Comparison of ENCODE assay signal across 22 mouse cellular contexts in the genomic region with DNA sequence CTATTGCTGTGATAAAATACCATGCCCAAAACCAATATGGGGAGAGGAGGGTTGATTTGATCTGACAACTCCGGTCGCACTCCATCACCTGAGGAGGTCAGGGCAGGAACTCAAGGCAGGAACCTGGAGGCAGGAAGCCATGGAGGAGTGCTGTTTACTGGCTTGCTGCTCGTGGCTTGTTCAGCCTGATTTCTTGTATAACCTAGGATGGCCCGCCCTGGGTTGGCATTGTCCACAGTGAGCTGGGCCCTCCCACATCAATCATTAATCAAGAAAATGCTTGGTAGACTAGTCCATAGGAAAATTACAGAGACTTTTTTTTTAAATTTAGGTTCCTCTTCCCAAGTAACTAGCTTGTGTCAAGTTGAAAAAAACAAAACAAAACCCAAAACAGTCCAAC. TPM values are rescaled to one million over a fixed set of nuclear protein-coding genes. Genes with fewer than 3 reads are reported as not detected.
DNase-seq lines count a peak whose midpoint lies in the region; ATAC-seq and TF ChIP-seq lines count a peak whose summit lies in the region.
"Had no signal": no experiment of that assay in that cellular context is flagged by ENCODE, and none has a peak within 500 bp of the region (broad histone marks: within the 10 kb centered on the region; RNA-seq: fewer than 3 reads in every experiment).

No protein-coding gene starts in this region.

- no peak overlapping the region for H3K4me3 ChIP-seq in heart, embryonic 11.5 days (ENCODE audit: low read depth, low read length)
- no peak overlapping the region for H3K4me3 ChIP-seq in liver, adult 2 months (ENCODE audit: insufficient read depth, low read depth, low read length)
- no peak overlapping the region for H3K4me3 ChIP-seq in liver, embryonic 11.5 days (ENCODE audit: low read depth, low read length)
- H3K4me3 ChIP-seq: embryonic facial prominence, embryonic 10.5 days; forebrain, embryonic 13.5 days; gastrocnemius, adult 2 months; hindbrain, embryonic 12.5 days had no signal

- H3K9ac ChIP-seq in heart, embryonic 11.5 days (ENCODE audit: low read depth, low read length) = no peak overlapping the region
- H3K9ac ChIP-seq in liver, adult 2 months (ENCODE audit: low read depth, low read length) = no peak overlapping the region
- no peak overlapping the region for H3K9ac ChIP-seq in liver, embryonic 11.5 days (ENCODE audit: low read depth, low read length)
- H3K9ac ChIP-seq: forebrain, embryonic 13.5 days; forebrain, postnatal 0 days; hindbrain, embryonic 12.5 days had no signal

- no peak overlapping the region for H3K4me2 ChIP-seq in heart, embryonic 11.5 days
- H3K4me2 ChIP-seq in liver, embryonic 11.5 days = no peak overlapping the region
- H3K4me2 ChIP-seq: forebrain, embryonic 13.5 days; hindbrain, embryonic 12.5 days had no signal

- no peak for ATAC-seq in heart, embryonic 11.5 days (replicated peaks; ENCODE audit: insufficient number of reproducible peaks, low FRiP score, low TSS enrichment)
- no peak for ATAC-seq in liver, embryonic 11.5 days (replicated peaks; ENCODE audit: low FRiP score)
- ATAC-seq: forebrain, embryonic 13.5 days; forebrain, postnatal 0 days; hindbrain, embryonic 16.5 days had no signal

- no peaks in the 10 kb centered on the region for H3K79me2 ChIP-seq in liver, adult 2 months (ENCODE audit: control insufficient read depth, insufficient read depth, low read length)

- TF ChIP-seq POLR2A in liver, adult 2 months (IDR thresholded peaks at IDR 0.05; ENCODE audit: extremely low read depth, insufficient read depth, low read length) = no peak

- no peaks in the 10 kb centered on the region for H3K4me1 ChIP-seq in heart, embryonic 11.5 days (ENCODE audit: control insufficient read depth, insufficient read depth, low read length)
- H3K4me1 ChIP-seq in liver, adult 2 months (ENCODE audit: control insufficient read depth, insufficient read depth, low read length) = peaks cover 3% of the 10 kb centered on the region; the same call in 1 of the 2 replicates
- H3K4me1 ChIP-seq in liver, embryonic 11.5 days (replicated peaks; ENCODE audit: control insufficient read depth, insufficient read depth, low read length) = no peaks in the 10 kb centered on the region
- H3K4me1 ChIP-seq: embryonic facial prominence, embryonic 10.5 days; forebrain, embryonic 13.5 days; hindbrain, embryonic 12.5 days had no signal

- H3K27ac ChIP-seq in heart, embryonic 11.5 days (ENCODE audit: low read depth, low read length) = no peak overlapping the region
- H3K27ac ChIP-seq in liver, adult 2 months (replicated peaks; ENCODE audit: insufficient read depth, low read depth, low read length) = 0 out of 2 replicates have a peak overlapping the region, but pooled peaks have one; percentile 7
- H3K27ac ChIP-seq in liver, embryonic 11.5 days (ENCODE audit: low read depth, low read length) = no peak overlapping the region
- H3K27ac ChIP-seq: embryonic facial prominence, embryonic 10.5 days; forebrain, embryonic 13.5 days; gastrocnemius, adult 2 months; hindbrain, embryonic 12.5 days had no signal

- no peaks in the 10 kb centered on the region for H3K36me3 ChIP-seq in heart, embryonic 11.5 days (ENCODE audit: control insufficient read depth, insufficient read depth, low read length)
- H3K36me3 ChIP-seq in liver, adult 2 months (ENCODE audit: control insufficient read depth, insufficient read depth, low read length) = no peaks in the 10 kb centered on the region
- no peaks in the 10 kb centered on the region for H3K36me3 ChIP-seq in liver, embryonic 11.5 days (ENCODE audit: control insufficient read depth, insufficient read depth, low read length)
- H3K36me3 ChIP-seq: embryonic facial prominence, embryonic 10.5 days; hindbrain, embryonic 12.5 days had no signal

- WGBS in heart, embryonic 11.5 days (ENCODE audit: insufficient replicate concordance) = 83% methylated on average over 4 of the region's 4 CpGs
- 48% methylated on average over 4 of the region's 4 CpGs for WGBS in liver, adult 2 months
- 82% methylated on average over 4 of the region's 4 CpGs for WGBS in liver, embryonic 11.5 days

- H3K9me3 ChIP-seq in heart, embryonic 11.5 days (replicated peaks; ENCODE audit: control insufficient read depth, low read length) = no peaks in the 10 kb centered on the region; the same call in 1 of the 2 replicates
- H3K9me3 ChIP-seq in liver, embryonic 11.5 days (ENCODE audit: control insufficient read depth, low read length) = no peaks in the 10 kb centered on the region
- H3K9me3 ChIP-seq: embryonic facial prominence, embryonic 10.5 days; forebrain, embryonic 13.5 days; hindbrain, embryonic 12.5 days had no signal

- H3K27me3 ChIP-seq in heart, embryonic 11.5 days (ENCODE audit: control insufficient read depth, insufficient read depth, low read length) = no peaks in the 10 kb centered on the region; the same call in 1 of the 2 replicates
- no peaks in the 10 kb centered on the region for H3K27me3 ChIP-seq in liver, adult 2 months (ENCODE audit: control insufficient read depth, insufficient read depth, low read length)
- no peaks in the 10 kb centered on the region for H3K27me3 ChIP-seq in liver, embryonic 11.5 days (replicated peaks; ENCODE audit: control insufficient read depth, insufficient read depth, low read length)
- H3K27me3 ChIP-seq: forebrain, embryonic 13.5 days; hindbrain, embryonic 12.5 days had no signal

- DNase-seq in heart, adult 11 months = peak; percentile 74
- DNase-seq in liver, adult 2 months (ENCODE audit: extremely low read depth, low read depth, low spot score) = peak; percentile 69
- no peak for DNase-seq in liver, embryonic 11.5 days (ENCODE audit: low spot score)
- peak; percentile 73 to 89 for DNase-seq in kidney, postnatal 25 days
- DNase-seq in layer of hippocampus, adult 18-20 months (ENCODE audit: low spot score in 2 of 2) = no peak
- DNase-seq in embryo, embryonic 9.5 days (ENCODE audit: extremely low spot score) = no peak
- DNase-seq: adrenal gland, postnatal 14 days; cerebellum, adult 18-20 months; cerebellum, adult 9-11 months; cerebellum, postnatal 36 days; forebrain, postnatal 0 days; gastrocnemius, adult 2 months; gastrocnemius, postnatal 25 days; heart, postnatal 10 days; heart, postnatal 4 days had no signal

- no peak for TF ChIP-seq CTCF in liver, adult 2 months (IDR thresholded peaks at IDR 0.05; ENCODE audit: low read depth, low read length)

RNA-seq across cellular contexts. Expression of gene Clec10a, which starts 18.5 kb away (rescaled TPM):
- polyA plus RNA-seq in heart, embryonic 11.5 days (2014; fragmentation: Nextera tagmentation; extraction: Ambion mirVana) = not detected in 2 replicates
- total RNA-seq in liver, adult 2 months (2014; rRNA removed) = 0.55 and 0.67 TPM in 2 replicates
- 0.27 and 0.95 TPM in 2 replicates for polyA plus RNA-seq in liver, adult 2 months (2012; rRNA removed)
- 0.41 and 0.53 TPM in 2 replicates for polyA plus RNA-seq in liver, embryonic 11.5 days (2014; fragmentation: Nextera tagmentation; extraction: Ambion mirVana)
- total RNA-seq in layer of hippocampus, adult 18-20 months (2021) = under 1 TPM; 0.71 to 0.92 TPM

RNA-seq across cellular contexts. Expression of gene Slc16a11, which starts 38.1 kb away (rescaled TPM):
- polyA plus RNA-seq in heart, embryonic 11.5 days (2014; fragmentation: Nextera tagmentation; extraction: Ambion mirVana) = 0.36 and 0.39 TPM in 2 replicates
- 6.6 and 12.5 TPM in 2 replicates for total RNA-seq in liver, adult 2 months (2014; rRNA removed)
- polyA plus RNA-seq in liver, adult 2 months (2012; rRNA removed) = 37.1 and 84.4 TPM in 2 replicates
- polyA plus RNA-seq in liver, embryonic 11.5 days (2014; fragmentation: Nextera tagmentation; extraction: Ambion mirVana) = 0.75 and 0.81 TPM in 2 replicates
- total RNA-seq in layer of hippocampus, adult 18-20 months (2021) = 10 to 100 TPM; 28.6 to 30.6 TPM
- total RNA-seq: gastrocnemius, adult 2 months; gastrocnemius, postnatal 25 days; granulocyte monocyte progenitor cell, adult 5-6 weeks had no signal

RNA-seq across cellular contexts. Expression of gene Mgl2, which starts 44.4 kb away (rescaled TPM):
- polyA plus RNA-seq in heart, embryonic 11.5 days (2014; fragmentation: Nextera tagmentation; extraction: Ambion mirVana) = 0.17 and 0.29 TPM in 2 replicates
- total RNA-seq in liver, adult 2 months (2014; rRNA removed) = 0.27 TPM in 1 of 2 replicates, not detected in the other
- polyA plus RNA-seq in liver, adult 2 months (2012; rRNA removed) = 0.06 and 0.09 TPM in 2 replicates
- 0.63 and 1.5 TPM in 2 replicates for polyA plus RNA-seq in liver, embryonic 11.5 days (2014; fragmentation: Nextera tagmentation; extraction: Ambion mirVana)
- total RNA-seq in layer of hippocampus, adult 18-20 months (2021) = under 1 TPM; 0.45 to 0.66 TPM

RNA-seq across cellular contexts. Expression of gene Slc16a13, which starts 46.4 kb away (rescaled TPM):
- polyA plus RNA-seq in heart, embryonic 11.5 days (2014; fragmentation: Nextera tagmentation; extraction: Ambion mirVana) = 7.6 and 7.8 TPM in 2 replicates
- total RNA-seq in liver, adult 2 months (2014; rRNA removed) = 0.47 and 1.3 TPM in 2 replicates
- 1.7 and 3.3 TPM in 2 replicates for polyA plus RNA-seq in liver, adult 2 months (2012; rRNA removed)
- 9.1 and 10.1 TPM in 2 replicates for polyA plus RNA-seq in liver, embryonic 11.5 days (2014; fragmentation: Nextera tagmentation; extraction: Ambion mirVana)
- total RNA-seq in layer of hippocampus, adult 18-20 months (2021) = 1 to 10 TPM; 6.2 to 9.0 TPM

RNA-seq across cellular contexts. Expression of gene Bcl6b, which starts 55.1 kb away (rescaled TPM):
- 11.9 and 13.0 TPM in 2 replicates for polyA plus RNA-seq in heart, embryonic 11.5 days (2014; fragmentation: Nextera tagmentation; extraction: Ambion mirVana)
- total RNA-seq in liver, adult 2 months (2014; rRNA removed) = 0.74 and 0.81 TPM in 2 replicates
- polyA plus RNA-seq in liver, adult 2 months (2012; rRNA removed) = 0.56 and 1.3 TPM in 2 replicates
- polyA plus RNA-seq in liver, embryonic 11.5 days (2014; fragmentation: Nextera tagmentation; extraction: Ambion mirVana) = 6.8 and 7.3 TPM in 2 replicates
- 1 to 10 TPM in 1 of 2 experiments, under 1 TPM in 1; 0.92 to 1.1 TPM for total RNA-seq in layer of hippocampus, adult 18-20 months (2021)
- total RNA-seq: granulocyte monocyte progenitor cell, adult 5-6 weeks; MEL had no signal

Comparison
In these comparisons a context has a peak if more than half of its experiments do, and no peak if none do; other contexts are left out.
1. DNase-seq: peak in heart, adult 11 months (single experiment), liver, adult 2 months (single experiment) and kidney, postnatal 25 days (2 of 2); none in liver, embryonic 11.5 days (single experiment), layer of hippocampus, adult 18-20 months (0 of 2) and embryo, embryonic 9.5 days (single experiment).
2. RNA of gene Slc16a11, which starts 38.1 kb away (polyA plus RNA-seq): 37.1 to 84.4 TPM in liver, adult 2 months; 0.75 to 0.81 TPM in liver, embryonic 11.5 days and 0.36 to 0.39 TPM in heart, embryonic 11.5 days; every median in the first group is over 10 times any median in the second.